Mouse (Mus musculus): ENCODE measurements around the gene Wdr48.

Wdr48 gene

DNA sequence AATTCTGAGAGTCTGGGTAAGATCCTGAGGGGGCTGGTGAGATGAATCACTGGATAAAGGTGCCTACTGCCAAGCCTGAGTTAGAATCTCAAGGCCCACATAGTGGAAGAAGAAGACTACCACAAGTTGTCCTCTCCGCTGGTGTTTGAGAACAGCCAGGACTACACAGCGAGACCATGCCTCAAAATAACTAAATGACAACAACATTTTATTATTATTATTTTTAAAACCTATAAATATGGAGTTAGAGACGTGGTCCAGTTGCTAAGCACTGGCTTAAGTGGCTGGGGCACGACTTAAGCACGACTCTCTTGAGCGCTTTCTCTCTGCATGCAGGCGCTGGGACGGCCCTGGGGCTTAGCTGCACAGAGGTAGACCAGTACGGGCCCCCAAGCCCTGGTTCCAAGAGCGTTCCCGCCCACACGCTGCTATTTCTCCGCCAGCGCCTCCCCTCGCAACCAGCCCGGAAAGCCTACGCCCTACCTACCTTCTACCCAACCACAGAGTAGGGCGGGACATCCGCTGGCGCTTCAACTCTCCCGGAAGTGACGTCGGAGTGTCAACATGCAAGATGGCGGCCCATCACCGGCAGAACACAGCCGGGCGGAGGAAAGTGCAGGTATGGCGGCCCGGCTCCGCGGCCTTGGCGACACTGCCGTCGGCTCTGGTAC, at the start of gene Wdr48:
Gene Wdr48, plus strand, starts transcription at position 540 of the 671 bp plus-strand sequence.
- DNase-seq (ENCODE audit: low spot score): peak; percentile 98

DNA sequence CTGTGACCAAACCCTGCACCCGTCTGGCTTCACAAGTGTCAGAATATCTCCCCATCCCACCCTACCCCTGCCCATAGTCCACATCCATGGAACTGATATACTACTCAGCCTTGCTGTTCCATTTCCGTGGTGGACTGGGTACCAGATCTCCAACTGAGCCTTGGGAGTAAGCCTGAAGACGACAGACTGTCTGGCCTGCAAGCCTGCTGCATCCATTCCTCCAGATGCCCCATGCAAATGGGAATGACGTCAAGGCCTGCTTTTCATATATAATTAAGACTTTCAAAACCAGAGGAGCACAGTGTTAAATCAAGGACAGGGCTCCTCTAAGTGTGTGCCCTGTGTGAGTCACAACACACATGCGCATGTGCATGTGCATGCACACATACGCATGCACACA, 47.5 kb upstream of the Wdr48 start:
- DNase-seq (ENCODE audit: low spot score): no peak

DNA sequence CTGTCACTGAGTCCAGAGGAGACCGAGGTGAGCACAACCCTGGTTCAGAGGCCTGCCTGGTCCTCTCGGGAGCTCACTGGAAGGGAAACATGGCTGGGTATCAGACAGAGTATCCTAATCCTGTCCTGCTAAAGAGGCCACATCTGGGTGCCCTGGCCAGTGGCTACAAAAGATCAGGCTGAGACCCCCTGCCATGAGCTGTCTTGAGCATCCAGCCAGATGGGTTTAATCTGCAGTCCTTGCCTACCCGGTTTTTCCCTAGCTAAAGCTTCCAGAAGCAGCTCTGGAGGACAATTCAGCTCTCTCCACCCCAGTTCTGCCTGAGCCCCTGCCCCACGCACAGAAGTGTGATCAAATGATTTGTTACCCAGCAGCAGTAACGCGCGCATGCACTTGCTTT, 46.0 kb upstream of the Wdr48 start:
- no peak for DNase-seq (ENCODE audit: low spot score)

DNA sequence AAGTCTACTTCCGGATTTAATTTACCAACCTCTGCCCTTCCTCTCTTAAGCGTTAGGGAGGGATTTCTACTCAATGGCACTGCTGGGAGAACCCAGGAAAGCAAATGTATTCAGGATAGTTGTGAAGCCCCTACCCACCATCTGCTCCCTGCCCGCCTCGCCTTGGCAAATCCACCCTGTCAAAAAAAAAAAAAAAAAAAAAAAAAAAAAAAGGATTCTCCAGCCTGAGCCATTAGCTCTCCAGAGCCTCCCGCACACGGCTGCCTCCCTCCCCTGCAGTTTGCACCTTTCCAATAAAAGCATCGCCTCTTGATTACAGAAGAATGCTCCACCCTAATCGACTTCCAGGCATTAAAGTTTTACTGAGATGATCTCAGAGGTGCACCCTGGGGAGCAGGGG, 45.5 kb upstream of the Wdr48 start:
- DNase-seq (ENCODE audit: low spot score): no peak

DNA sequence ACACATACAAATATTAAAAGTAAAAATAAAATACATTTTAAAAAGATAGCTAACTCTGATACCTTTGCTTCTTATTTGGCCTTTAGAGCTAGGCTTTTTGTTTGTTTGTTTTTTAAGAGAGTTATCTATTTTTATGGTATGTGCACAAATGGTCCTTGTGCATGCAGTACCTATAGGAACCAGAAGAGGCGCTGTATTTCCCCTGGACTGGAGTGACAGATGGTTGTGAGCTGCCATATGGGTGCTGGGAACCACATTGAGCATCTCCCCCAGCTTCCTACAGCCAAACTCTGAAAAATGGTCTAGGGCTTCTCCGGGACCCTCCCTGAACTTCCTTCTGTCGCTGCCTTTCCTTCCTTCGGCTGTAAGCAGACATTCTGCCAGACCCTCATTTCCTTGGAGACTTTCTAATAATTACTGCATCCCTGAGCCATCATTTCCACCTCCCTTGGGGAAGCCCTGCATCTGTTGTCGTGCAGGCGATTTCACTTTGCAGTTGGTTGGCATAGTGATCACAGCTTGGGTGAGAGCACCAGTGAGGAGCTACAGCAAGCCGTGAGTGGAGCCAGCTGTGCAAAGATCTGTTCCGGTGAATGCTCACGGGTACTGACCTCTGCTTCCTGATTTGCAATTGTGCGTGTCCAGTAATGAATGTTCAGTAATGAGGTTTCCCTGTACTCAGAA, 42.2 kb upstream of the Wdr48 start:
- no peak for DNase-seq (ENCODE audit: low spot score)

DNA sequence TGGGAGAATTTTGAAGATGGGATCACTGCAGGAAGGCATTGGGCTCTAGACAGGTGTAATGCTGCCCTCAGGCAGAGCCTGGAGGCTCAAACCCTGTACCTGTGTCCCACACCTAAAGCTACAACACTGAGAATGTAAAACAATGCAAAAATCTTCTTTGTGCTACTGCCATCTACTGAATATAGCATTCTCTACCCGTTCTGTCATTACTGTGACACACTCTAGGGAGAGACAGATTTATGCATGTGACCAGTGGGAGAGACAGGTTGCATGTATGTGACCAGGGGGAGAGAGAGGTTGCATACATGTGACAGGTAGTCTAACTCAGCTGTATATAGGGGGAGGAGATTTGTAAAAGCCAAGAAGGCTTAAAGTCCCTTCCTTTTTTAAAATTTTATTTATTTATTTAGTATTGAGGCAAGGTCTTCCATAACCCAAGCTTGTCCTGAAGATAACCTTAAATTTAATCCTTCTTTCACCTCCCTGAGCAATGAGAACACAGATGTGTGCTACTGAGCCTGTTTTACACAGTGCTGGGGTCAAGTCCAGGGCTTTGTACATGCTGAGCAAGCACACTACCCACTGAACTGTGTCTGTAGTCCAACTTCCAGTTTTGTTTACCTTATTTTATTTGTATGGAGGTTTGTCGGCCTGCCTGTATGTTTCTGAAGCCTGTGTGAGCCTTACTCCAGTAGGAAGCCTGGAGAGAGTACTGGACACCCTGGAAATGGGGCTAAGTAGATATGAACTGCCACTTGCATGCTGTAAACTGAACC, 41.4 kb upstream of the Wdr48 start:
- no peak for DNase-seq (ENCODE audit: low spot score)

DNA sequence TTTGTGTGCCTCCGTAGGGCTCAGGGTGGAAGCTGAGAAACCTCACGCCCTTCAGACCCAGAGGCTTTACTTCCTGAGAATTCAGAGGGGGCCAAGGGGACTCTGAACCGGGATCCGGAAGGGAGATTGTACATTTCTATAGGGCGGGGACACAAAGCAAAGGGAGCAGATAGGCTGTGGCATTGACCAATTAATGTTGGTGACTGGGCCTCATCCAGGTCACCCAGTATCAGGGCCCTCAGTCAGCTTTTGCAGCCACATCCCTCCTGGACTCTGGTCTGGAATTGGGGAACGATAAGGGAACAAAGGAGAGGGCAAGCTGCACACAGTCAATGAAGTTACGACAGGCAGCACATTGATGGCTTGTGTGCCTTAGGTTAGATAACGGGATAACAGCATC, 40.5 kb upstream of the Wdr48 start:
- DNase-seq (ENCODE audit: low spot score): no peak

DNA sequence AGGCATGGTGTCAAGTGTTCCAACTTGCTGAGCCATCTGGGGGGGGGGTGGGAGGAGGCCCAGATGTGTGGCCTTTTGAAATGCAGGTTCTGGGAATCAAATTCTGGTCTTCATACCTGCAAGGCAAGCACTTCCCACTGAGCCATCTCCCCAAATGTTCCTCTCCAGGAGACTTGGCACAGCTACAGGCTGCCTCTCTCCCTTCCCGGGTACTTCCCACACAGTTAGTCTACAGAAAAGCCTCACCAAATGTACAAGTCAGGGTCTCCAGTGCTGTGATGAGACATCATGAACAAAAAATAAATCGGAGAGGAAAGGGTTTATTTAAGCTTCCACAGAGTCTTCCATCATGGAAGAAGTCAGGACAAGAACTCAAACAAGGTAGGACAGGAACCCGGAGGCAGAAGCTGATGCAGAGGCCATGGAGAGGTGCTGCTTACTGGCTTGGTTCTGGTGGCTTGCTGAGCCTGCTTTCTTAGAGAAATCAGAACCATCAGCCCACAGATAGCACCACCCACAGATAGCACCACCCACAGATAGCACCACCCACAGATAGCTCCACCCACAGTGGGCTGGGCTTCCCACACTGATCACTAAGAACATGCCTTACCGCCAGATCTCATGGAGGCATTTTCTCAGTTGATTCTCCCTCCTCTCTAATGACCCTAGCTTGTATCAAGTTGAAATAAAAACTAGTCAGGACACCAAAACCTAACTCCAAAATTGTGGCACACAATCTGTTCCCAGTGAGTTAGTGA, 7.4 kb upstream of the Wdr48 start:
- DNase-seq (ENCODE audit: low spot score): no peak

DNA sequence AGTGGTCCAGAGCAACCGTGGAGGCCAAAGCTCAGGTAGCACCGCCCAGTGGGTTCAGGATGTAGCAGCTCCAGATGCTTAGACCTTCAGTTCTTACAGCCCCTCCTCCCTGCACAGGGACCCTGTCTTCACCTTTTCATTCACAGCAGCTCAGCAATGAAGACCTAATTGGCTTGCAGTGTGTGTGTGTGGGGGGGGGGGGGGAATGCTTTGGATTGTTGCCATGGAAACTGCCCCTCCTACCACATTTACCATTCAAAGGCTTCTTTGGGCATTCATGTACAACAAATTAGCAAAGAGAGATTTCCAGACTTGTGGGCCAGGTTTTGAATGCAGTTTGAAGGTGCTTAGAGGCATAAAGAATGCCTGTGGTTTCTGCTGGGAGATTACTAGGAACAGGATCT, 5.8 kb upstream of the Wdr48 start:
- DNase-seq (ENCODE audit: low spot score): peak; percentile 57

DNA sequence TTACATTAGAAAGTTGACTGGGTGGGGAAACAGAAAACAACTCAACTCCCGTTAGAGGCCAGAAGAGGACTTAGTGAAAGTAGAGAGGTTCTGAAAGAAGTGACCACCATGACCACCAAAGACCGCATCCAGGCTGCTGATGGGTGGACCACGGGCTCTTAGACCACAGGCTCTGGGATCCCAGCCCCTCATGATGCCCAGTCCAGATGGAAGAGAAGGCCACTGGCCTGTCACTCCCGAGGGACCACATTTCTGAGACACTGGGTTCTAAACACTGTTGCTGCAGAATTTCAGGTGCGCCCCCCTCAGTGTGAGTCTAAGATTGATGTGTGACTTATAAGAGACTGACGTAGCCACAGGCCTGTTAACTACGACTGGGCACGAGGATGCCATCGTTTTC, 5.2 kb upstream of the Wdr48 start:
- DNase-seq (ENCODE audit: low spot score): no peak

DNA sequence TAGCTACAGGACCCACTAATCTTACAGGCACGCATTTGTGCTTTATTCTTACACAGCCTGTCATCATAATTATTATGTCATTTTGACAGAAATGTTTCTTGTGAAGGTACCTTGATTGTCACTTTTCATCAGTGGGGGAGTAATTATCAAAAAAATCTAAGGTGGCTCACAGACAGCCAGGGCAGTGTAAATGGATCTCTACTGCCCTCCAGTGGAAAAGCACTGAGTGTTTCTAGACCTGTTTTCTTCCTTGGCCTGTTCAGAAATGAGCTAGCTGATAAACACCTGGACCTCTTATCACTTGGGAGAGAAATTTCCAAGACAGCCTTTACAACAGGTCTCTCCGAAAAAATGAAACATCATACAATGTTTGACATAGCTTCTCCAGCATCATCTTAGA, 4.0 kb upstream of the Wdr48 start:
- DNase-seq (ENCODE audit: low spot score): no peak

DNA sequence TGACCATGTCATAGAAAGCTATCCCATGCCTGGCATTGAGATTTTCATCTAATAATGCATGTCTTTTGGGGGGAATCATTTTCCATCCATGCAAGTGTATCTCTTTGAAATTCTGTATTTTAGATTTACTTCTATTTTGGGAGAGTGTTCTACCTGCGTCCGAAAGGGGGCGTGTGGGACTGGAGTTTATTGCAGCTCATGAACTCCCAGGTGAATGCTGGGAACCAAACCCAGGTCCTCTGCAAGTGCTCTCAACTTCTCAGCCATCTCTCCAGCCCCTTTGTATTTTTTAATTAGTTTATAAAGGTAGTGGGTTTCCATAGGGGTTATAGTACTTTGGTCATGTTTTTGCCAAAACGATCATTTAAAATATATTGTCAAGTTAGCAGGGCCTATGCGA, 797 bp upstream of the Wdr48 start:
- no peak for DNase-seq (ENCODE audit: low spot score)

DNA sequence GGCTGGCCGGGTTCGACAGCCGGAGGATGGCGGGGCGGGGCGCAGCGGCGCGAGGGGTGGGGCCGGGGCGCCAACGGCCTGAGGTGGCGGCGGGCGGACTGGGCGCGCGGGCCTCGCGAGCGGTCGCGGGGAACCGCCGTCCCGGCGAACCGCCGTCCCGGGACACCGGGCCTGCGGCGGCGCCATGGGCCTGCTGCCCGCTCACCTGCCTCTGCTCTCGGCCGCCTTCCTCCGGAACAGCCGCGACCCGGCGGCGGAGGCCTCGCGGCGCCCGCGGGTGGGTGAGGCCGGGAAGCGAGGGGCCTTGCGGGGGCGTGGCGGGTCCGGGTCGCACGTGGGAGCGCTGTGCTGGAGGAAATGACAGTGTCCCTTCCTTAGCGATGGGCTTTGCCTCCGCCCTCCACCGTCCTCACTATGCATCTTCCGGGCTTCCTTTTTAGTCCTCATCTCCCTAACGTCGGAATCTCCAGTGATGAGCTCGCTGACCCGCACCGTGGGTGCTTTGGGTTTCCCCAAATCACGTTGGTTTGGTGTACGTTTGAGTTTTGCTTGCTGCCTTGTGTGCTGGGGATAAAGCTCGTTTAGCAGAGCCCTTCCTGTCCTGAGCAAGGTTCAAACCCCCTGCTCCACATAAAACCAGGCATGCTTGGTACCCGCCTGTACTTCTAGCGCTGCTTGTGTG, 503 bp downstream of the Wdr48 start:
- peak; percentile 75 for DNase-seq (ENCODE audit: low spot score)

DNA sequence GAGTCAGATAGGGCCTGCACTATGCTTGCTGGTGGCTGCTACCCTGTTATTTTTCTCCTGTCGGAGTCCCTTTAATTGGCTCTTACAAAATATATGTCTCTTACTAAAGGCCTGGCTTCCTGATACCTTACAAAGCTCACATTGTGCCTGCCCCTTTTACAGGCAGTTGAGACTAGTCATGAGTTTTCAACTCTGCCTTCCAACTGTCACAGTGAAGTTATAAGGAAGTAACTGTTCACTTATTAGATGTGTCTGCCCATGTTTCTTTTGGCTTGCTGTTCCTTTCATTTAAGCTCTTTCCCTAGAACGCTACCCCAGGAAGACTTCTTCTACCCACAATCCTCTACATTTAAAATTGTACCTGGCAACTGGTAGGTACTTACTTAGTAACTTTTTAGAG, 4.8 kb downstream of the Wdr48 start:
- DNase-seq (ENCODE audit: low spot score): no peak

DNA sequence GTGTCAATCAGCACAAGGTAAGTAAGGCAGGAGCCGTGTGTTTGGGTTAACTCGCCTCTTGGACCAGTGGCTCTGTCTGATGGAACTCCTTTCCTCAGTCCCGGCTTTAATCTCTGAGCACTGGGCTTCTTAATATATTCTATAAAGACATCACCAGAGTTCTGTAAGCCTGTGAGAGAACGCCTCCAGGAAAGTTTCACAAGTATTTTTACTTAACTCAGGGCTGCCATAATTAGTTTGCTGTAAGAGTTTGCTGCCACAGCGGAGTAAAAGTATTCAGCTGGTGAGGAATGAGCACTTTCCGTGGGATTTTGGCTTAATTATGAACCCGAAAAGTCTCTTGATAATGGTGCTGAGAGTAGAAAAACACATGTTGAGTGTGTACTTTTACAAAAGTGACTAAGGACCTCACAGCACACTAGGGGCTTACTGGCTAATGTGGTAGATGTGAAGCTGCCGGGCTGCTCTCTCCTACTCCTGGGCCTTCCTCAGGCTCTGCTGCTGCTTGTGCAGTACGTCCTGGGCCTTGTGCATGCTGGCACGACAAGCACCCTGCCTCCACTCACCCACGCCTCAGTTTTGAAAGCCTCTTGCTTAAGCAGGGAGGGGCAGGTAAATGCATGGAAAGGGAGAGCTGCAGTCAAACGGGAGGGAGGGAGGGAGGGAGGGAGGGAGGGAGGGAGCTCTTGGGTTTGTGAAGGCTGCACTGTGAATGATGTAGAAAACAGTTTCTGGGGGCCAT, 7.9 kb downstream of the Wdr48 start:
- no peak for DNase-seq (ENCODE audit: low spot score)

DNA sequence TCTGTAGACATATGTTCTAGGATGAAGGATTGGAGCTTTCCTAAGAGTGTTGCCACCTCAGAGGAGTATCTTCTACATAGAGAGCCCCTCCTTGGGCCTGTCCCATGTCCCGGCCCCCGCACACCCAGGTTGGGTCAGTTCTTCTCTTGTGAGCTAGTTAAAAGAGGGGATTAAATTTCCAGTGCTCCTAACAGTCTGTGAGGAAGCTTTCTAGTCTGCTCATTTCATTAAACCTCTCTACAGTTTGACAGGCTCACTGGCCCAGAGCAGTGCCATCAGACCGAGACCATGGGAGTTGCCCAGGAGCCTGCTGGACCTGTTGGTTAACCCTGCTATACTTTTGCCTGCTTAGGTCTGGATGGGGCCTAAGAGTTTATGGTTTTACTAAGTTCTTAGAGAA, 14.0 kb downstream of the Wdr48 start:
- no peak for DNase-seq (ENCODE audit: low spot score)

DNA sequence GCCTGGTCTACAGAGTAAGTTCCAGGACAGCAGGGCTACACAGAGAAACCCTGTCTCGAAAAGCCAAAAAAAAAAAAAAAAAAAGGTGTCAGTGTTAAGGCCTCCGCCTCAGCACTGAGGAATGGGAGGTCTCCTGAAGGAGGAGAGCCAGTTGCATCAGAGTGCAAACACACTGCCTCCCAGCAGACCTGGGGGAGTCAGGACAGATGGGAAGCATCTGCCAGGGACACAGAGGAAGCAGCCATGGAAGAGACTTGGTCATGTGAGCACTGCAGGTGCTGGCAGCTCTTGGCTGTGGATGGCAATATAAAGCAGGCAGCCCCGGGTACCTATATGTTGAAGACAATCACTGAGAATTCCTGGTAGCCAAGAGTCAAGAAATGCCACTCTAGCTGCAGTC, 15.3 kb downstream of the Wdr48 start:
- DNase-seq (ENCODE audit: low spot score): no peak

DNA sequence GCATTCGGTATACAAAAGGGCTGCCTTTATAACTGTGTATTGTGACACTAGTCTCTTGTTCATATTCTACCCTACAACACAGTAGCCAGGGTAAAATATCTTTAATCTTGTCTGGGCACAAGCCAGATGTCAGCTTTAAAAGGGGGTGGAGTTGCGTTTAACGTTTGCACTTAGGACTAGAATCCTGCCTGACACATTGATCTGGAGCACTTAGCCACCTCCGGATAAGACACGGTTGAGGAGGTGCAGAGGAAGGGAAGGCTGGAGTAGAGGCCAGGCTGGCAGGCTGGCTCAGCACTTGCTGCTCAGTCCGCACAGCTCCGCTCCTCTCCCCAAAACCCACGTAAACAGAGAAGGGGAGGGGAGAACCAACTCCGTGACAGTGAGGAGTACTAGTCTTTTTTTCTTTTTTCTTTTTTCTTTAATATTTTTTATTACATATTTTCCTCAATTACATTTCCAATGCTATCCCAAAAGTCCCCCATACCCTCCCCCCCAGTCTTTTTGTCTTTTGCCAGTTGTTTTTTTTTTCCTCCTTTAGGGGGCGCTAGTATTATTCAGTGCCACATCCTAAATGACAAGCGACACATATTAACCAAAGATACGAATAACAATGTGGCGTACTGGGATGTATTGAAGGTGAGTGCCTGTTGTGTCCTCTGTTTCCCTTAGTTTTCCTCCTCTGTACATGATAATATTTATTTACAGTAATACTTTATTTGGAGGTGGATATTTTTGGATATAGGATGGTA, 18.6 kb downstream of the Wdr48 start:
- no peak for DNase-seq (ENCODE audit: low spot score)

DNA sequence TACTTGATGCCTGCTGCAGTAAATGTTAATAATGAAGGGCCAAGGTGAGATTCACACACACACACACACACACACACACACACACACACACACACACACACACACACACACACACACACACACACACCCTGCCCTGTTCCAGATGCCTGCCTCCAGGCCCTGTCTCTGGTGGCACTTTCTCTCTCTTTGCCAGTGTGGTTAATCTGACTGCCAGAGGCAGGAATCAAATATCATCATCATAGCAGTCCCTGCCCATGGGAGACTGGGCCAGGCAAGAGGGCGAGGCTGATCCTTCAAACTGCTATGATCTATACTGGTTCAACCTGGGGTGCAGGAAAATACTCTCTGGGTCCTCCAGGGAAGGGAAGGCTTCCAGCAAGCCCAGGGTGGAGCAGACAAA, 25.2 kb downstream of the Wdr48 start:
- DNase-seq (ENCODE audit: low spot score): no peak

DNA sequence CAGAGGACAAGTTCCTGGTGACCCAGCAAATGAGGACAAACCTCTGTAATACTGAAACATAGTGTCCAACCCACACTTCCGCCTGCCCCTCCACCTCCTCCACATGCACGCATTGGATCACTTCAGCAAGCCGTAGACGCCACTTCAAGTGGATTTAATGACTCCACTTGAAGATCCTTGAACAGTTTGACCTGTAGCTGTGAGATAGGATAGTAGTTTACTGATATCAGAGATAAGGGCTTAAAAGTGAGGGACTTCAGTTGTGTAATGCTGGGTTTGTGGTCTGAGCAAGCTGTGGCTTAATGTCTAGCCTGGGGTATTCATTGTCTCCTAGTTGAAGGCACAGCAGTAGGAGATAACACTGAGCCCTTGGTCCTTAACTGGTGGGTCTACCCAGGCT, 28.8 kb downstream of the Wdr48 start:
- DNase-seq (ENCODE audit: low spot score): no peak
